Mouse (Mus musculus): ENCODE measurements around the gene Actg1. TPM values are rescaled to one million over a fixed set of nuclear protein-coding genes. Genes with fewer than 3 reads are reported as not detected.
A peak's percentile ranks its signal among the peaks of the same experiment; 100 is the strongest.
"Not testable (repeated sequence)": the region's sequence is repeated elsewhere in the genome, so short reads cannot be mapped to it uniquely, and the experiment has no call there.

Gene Actg1
- polyA plus RNA-seq, 1 experiment from 2014 or later = 4,418 TPM

- Histone ChIP-seq H3K36me3 (replicated peaks) (peaks cover 6% of the 10 kb centered on the region; the same call in 1 of the 2 replicates), H3K27me3 (replicated peaks) (no peaks in the 10 kb centered on the region), H3K27ac (peak overlapping the region; percentile 100), H3K4me1 (peaks cover 49% of the 10 kb centered on the region), H3K9ac (peak overlapping the region; percentile 100), H3K4me3 (peak overlapping the region; percentile 100), H3K4me2 (peak overlapping the region; percentile 82), H3K9me3 (no peaks in the 10 kb centered on the region)
- 5% methylated on average over 16 of the region's 16 CpGs for WGBS
- ATAC-seq (replicated peaks) = peak; percentile 11
Observed at GRCm38 (mm10) chr11:120349371-120349985, 1.1 kb upstream of the Actg1 start.

DNA sequence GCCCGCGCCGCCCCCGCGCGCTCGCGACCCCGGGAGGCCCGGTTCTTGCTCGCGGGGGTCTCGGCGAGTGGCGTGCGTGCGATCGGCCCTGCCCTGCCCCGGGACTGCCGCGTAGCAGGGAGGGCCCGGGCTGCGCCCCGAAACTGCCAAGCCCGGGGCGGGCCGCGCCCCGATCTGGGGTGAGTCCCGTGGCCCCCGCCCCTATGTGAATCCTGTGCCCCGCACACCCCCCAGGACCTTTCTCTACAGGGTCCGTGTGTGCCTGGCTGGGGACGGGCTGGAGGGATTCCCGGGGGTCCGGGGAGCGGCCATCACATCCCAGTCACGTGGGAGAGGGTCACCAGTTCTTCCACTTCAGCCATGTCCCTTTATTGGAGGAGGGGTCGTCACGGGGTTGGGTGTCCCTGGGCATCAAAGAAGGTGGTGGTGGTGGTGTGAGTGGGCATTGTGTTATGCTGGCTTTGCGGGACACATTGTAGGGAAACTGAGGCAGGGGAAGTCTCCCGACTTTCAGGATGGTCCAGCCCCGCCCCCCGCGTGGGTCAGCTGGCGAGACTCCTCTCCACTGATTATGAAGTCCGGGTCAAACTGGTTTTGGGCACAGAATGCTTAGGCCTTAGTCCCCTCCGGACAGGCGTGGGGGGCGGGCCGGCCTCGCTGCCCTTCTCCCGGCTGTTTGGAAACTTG lies 485 bp upstream of the Actg1 start:
- Histone ChIP-seq H3K27ac (peak overlapping the region; percentile 100), H3K4me3 (peak overlapping the region; percentile 100), H3K9me3 (no peaks in the 10 kb centered on the region), H3K27me3 (replicated peaks) (no peaks in the 10 kb centered on the region), H3K36me3 (replicated peaks) (peaks cover 6% of the 10 kb centered on the region; the same call in 1 of the 2 replicates), H3K4me2 (peak overlapping the region; percentile 82), H3K4me1 (peaks cover 56% of the 10 kb centered on the region), H3K9ac (peak overlapping the region; percentile 100)
- ATAC-seq (replicated peaks) = peak; percentile 28
- 2% methylated on average over 37 of the region's 53 CpGs for WGBS

DNA sequence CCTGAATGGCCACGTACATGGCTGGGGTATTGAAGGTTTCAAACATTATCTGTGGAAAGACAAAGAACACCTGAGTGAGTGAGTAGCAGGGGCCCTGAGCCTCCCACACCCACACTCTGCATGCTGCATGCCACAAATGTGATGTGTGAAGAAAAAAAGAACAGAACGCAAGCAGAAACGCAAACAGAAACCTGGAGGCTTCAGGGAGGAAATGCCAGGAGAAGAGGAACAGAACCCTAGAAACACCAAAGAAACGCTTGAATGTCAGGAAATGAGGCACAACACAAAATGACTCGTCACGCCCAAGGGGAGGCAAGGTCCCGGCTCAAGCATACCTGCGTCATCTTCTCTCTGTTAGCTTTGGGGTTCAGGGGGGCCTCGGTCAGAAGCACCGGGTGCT lies 1.0 kb downstream of the Actg1 start:
- Histone ChIP-seq H3K27ac (peak overlapping the region; percentile 100), H3K4me3 (peak overlapping the region; percentile 100), H3K4me2 (peak overlapping the region; percentile 82), H3K4me1 (peaks cover 49% of the 10 kb centered on the region), H3K9me3 (no peaks in the 10 kb centered on the region), H3K9ac (peak overlapping the region; percentile 100), H3K27me3 (replicated peaks) (no peaks in the 10 kb centered on the region), H3K36me3 (replicated peaks) (peaks cover 6% of the 10 kb centered on the region; the same call in 1 of the 2 replicates)
- 8% methylated on average over 10 of the region's 10 CpGs for WGBS
- no peak for ATAC-seq (replicated peaks)

GRCm38 (mm10) chr11:120346383-120347034 lies 1.8 kb downstream of the Actg1 start:
- peaks cover 46% of the 10 kb centered on the region for H3K4me1 ChIP-seq
- H3K4me3 ChIP-seq = peak overlapping the region; percentile 47
- not testable (repeated sequence) for H3K36me3 ChIP-seq (replicated peaks); H3K9me3 ChIP-seq; ATAC-seq (replicated peaks); H3K27me3 ChIP-seq (replicated peaks)
- WGBS = 65% methylated on average over 11 of the region's 13 CpGs
- H3K27ac ChIP-seq = peak overlapping the region; percentile 38; the same call in 1 of the 2 replicates
- H3K9ac ChIP-seq = peak overlapping the region; percentile 45
- peak overlapping the region; percentile 76 for H3K4me2 ChIP-seq

- Histone ChIP-seq H3K4me1 (peaks cover 33% of the 10 kb centered on the region), H3K4me3 (peak overlapping the region; percentile 41), H3K36me3 (replicated peaks) (peaks cover 6% of the 10 kb centered on the region; the same call in 1 of the 2 replicates), H3K4me2 (peak overlapping the region; percentile 95), H3K9ac (peak overlapping the region; percentile 43), H3K27me3 (replicated peaks) (no peaks in the 10 kb centered on the region), H3K9me3 (no peaks in the 10 kb centered on the region), H3K27ac (peak overlapping the region; percentile 61)
- no peak for ATAC-seq (replicated peaks)
- 41% methylated on average over 1 of the region's 1 CpGs for WGBS
Observed at GRCm38 (mm10) chr11:120345067-120345681, 3.2 kb downstream of the Actg1 start.

- no peak for ATAC-seq (replicated peaks)
- Histone ChIP-seq H3K27me3 (replicated peaks) (no peaks in the 10 kb centered on the region), H3K4me2 (peak overlapping the region; percentile 95), H3K9me3 (no peaks in the 10 kb centered on the region), H3K27ac (peak overlapping the region; percentile 49; the same call in 1 of the 2 replicates), H3K36me3 (replicated peaks) (peaks cover 6% of the 10 kb centered on the region; the same call in 1 of the 2 replicates), H3K9ac (no peak overlapping the region; the same call in 1 of the 2 replicates), H3K4me1 (peaks cover 27% of the 10 kb centered on the region), H3K4me3 (peak overlapping the region; percentile 41)
- 73% methylated on average over 5 of the region's 5 CpGs for WGBS
Observed at GRCm38 (mm10) chr11:120344310-120344920, 3.9 kb downstream of the Actg1 start.

- Histone ChIP-seq H3K4me2 (peak overlapping the region; percentile 95), H3K36me3 (replicated peaks) (peaks cover 6% of the 10 kb centered on the region; the same call in 1 of the 2 replicates), H3K4me3 (peak overlapping the region; percentile 5; the same call in 1 of the 2 replicates), H3K9me3 (no peaks in the 10 kb centered on the region), H3K27me3 (replicated peaks) (no peaks in the 10 kb centered on the region), H3K4me1 (peaks cover 23% of the 10 kb centered on the region), H3K27ac (peak overlapping the region; percentile 49), H3K9ac (no peak overlapping the region; the same call in 1 of the 2 replicates)
- WGBS = 76% methylated on average over 5 of the region's 5 CpGs
- no peak for ATAC-seq (replicated peaks)
Observed at GRCm38 (mm10) chr11:120343519-120344309, 4.6 kb downstream of the Actg1 start.

- Histone ChIP-seq H3K4me1 (peaks cover 23% of the 10 kb centered on the region), H3K36me3 (replicated peaks) (peaks cover 6% of the 10 kb centered on the region; the same call in 1 of the 2 replicates), H3K9me3 (no peaks in the 10 kb centered on the region), H3K27ac (no peak overlapping the region), H3K27me3 (replicated peaks) (no peaks in the 10 kb centered on the region), H3K4me3 (no peak overlapping the region), H3K9ac (no peak overlapping the region), H3K4me2 (no peak overlapping the region)
- 92% methylated on average over 5 of the region's 5 CpGs for WGBS
- ATAC-seq (replicated peaks) = no peak
Observed at GRCm38 (mm10) chr11:120342656-120343160, 5.6 kb downstream of the Actg1 start.

DNA sequence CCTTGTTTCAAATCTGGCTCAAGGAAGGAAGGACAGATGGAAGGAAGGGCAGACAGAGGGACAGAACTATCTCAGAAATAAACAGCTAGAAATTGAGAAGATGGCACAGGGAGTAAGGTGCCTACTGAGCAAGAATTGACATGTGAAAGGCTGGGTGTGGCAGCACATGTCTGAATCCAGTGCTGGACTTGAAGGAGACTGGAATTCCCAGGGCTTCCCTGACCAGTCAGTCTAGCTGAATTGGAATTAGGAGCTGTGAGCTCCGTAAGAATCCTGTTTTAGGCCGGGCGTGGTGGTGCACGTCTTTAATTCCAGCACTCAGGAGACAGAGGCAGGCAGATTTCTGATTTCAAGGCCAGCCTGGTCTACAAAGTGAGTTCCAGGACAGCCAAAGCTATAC lies 6.7 kb downstream of the Actg1 start:
- Histone ChIP-seq H3K27ac (no peak overlapping the region), H3K9ac (no peak overlapping the region), H3K9me3 (no peaks in the 10 kb centered on the region), H3K36me3 (replicated peaks) (peaks cover 6% of the 10 kb centered on the region; the same call in 1 of the 2 replicates), H3K27me3 (replicated peaks) (no peaks in the 10 kb centered on the region), H3K4me2 (no peak overlapping the region), H3K4me1 (peaks cover 23% of the 10 kb centered on the region), H3K4me3 (no peak overlapping the region)
- WGBS = 93% methylated on average over 4 of the region's 4 CpGs
- no peak for ATAC-seq (replicated peaks)

- Histone ChIP-seq H3K27me3 (replicated peaks) (no peaks in the 10 kb centered on the region), H3K4me1 (peaks cover 17% of the 10 kb centered on the region), H3K9me3 (no peaks in the 10 kb centered on the region), H3K4me2 (no peak overlapping the region), H3K27ac (no peak overlapping the region), H3K4me3 (no peak overlapping the region), H3K9ac (no peak overlapping the region), H3K36me3 (replicated peaks) (peaks cover under 1% of the 10 kb centered on the region; the same call in 1 of the 2 replicates)
- no peak for ATAC-seq (replicated peaks)
- 90% methylated on average over 10 of the region's 10 CpGs for WGBS
Observed at GRCm38 (mm10) chr11:120339978-120340513, 8.3 kb downstream of the Actg1 start.

Measured in midbrain, embryonic 15.5 days (tissue).